Mouse (Mus musculus): Measurements from ENCODE around the gene Nfkb1.

GRCm38 (mm10) chr3:135728900-135729299 is 37.6 kb upstream of the Nfkb1 start:
- TF ChIP-seq ELF1 (IDR thresholded peaks at IDR 0.05; ENCODE audit: low read depth, low read length), result no peak
- no peak for TF ChIP-seq MAX (IDR thresholded peaks at IDR 0.05; ENCODE audit: low read length)
- no peak for TF ChIP-seq CTCF (conservative IDR thresholded peaks at IDR 0.05 in 1 of 2, IDR thresholded peaks at IDR 0.05 in 1 of 2; ENCODE audit: low read depth in 2 of 2, low read length in 2 of 2)
- TF ChIP-seq USF1 (IDR thresholded peaks at IDR 0.05; ENCODE audit: low read depth, low read length), result no peak

Measured in CH12.LX (cell line).